Comparison of ENCODE assay signal across 19 mouse cellular contexts in genomic region chr8:88298733-88299103, GRCm38 (mm10). TPM values are rescaled to one million over a fixed set of nuclear protein-coding genes. Genes with fewer than 3 reads are reported as not detected.
DNase-seq lines count a peak whose midpoint lies in the region; ATAC-seq and TF ChIP-seq lines count a peak whose summit lies in the region.
"Had no signal": no experiment of that assay in that cellular context is flagged by ENCODE, and none has a peak within 500 bp of the region (broad histone marks: within the 10 kb centered on the region; RNA-seq: fewer than 3 reads in every experiment).

No protein-coding gene starts in this region.

- peaks cover 97% of the 10 kb centered on the region for H3K4me1 ChIP-seq in erythroblast, embryonic 14.5 days (ENCODE audit: control insufficient read depth)
- peaks cover 43% of the 10 kb centered on the region; the same call in 1 of the 2 replicates for H3K4me1 ChIP-seq in spleen, adult 2 months (ENCODE audit: control insufficient read depth, insufficient read depth, insufficient read length)
- peaks cover 98% of the 10 kb centered on the region for H3K4me1 ChIP-seq in liver, embryonic 13.5 days (replicated peaks)
- H3K4me1 ChIP-seq: forebrain, embryonic 15.5 days had no signal

- WGBS in spleen, adult 2 months: 87% methylated on average over 10 of the region's 10 CpGs
- 72% methylated on average over 10 of the region's 10 CpGs for WGBS in liver, embryonic 13.5 days (ENCODE audit: insufficient replicate concordance)

- DNase-seq in spleen, adult 2 months (ENCODE audit: low read depth in 1 of 2, low spot score in 2 of 2): no peak
- DNase-seq in spleen, adult 18-20 months: no peak
- DNase-seq in liver, embryonic 13.5 days: no peak
- DNase-seq in kidney, adult 11 months: no peak
- no peak for DNase-seq in MN1 (ENCODE audit: low spot score)
- DNase-seq: heart, postnatal 14 days; kidney, adult 18-20 months; right cerebral cortex, adult 18-20 months; right cerebral cortex, postnatal 4 days had no signal

- TF ChIP-seq CTCF in spleen, adult 2 months (IDR thresholded peaks at IDR 0.05; ENCODE audit: extremely low read depth, insufficient read depth, insufficient read length, insufficient replicate concordance): no peak

- H3K9ac ChIP-seq in liver, embryonic 13.5 days: peak overlapping the region; percentile 90
- H3K9ac ChIP-seq: embryonic facial prominence, embryonic 13.5 days; forebrain, embryonic 15.5 days; hindbrain, embryonic 12.5 days; limb, embryonic 15.5 days had no signal

- H3K36me3 ChIP-seq in erythroblast, embryonic 14.5 days (ENCODE audit: control insufficient read depth): peaks cover 56% of the 10 kb centered on the region
- peaks cover 34% of the 10 kb centered on the region for H3K36me3 ChIP-seq in spleen, adult 2 months (ENCODE audit: control insufficient read depth, insufficient read depth, low read length)
- peaks cover 20% of the 10 kb centered on the region for H3K36me3 ChIP-seq in liver, embryonic 13.5 days
- H3K36me3 ChIP-seq: embryonic facial prominence, embryonic 13.5 days; forebrain, embryonic 15.5 days; hindbrain, embryonic 12.5 days; limb, embryonic 15.5 days had no signal

- TF ChIP-seq POLR2A in spleen, adult 2 months (IDR thresholded peaks at IDR 0.05; ENCODE audit: low read depth, low read length): no peak

- ATAC-seq in erythroblast, adult 5-6 weeks (replicated peaks; ENCODE audit: low FRiP score, poor library complexity, severe bottlenecking): no peak
- no peak for ATAC-seq in liver, embryonic 13.5 days (ENCODE audit: low read depth)
- ATAC-seq: forebrain, embryonic 15.5 days; Patski had no signal

- peak overlapping the region; percentile 91 for H3K4me2 ChIP-seq in liver, embryonic 13.5 days
- H3K4me2 ChIP-seq: embryonic facial prominence, embryonic 13.5 days; forebrain, embryonic 15.5 days; hindbrain, embryonic 12.5 days; limb, embryonic 15.5 days; midbrain, embryonic 11.5 days had no signal

- 0 out of 2 replicates have a peak overlapping the region, but pooled peaks have one; percentile 43 for H3K27ac ChIP-seq in spleen, adult 2 months (ENCODE audit: insufficient read depth, low read length)
- H3K27ac ChIP-seq in liver, embryonic 13.5 days: peak overlapping the region; percentile 96
- H3K27ac ChIP-seq: embryonic facial prominence, embryonic 13.5 days; forebrain, embryonic 15.5 days; hindbrain, embryonic 12.5 days; kidney, postnatal 0 days; left cerebral cortex, adult 2 months; limb, embryonic 15.5 days had no signal

- peaks cover 2% of the 10 kb centered on the region; the same call in 1 of the 2 replicates for H3K9me3 ChIP-seq in erythroblast, embryonic 14.5 days (ENCODE audit: control insufficient read depth, low read length)
- H3K9me3 ChIP-seq in liver, embryonic 13.5 days (replicated peaks): no peaks in the 10 kb centered on the region
- H3K9me3 ChIP-seq: embryonic facial prominence, embryonic 13.5 days; forebrain, embryonic 15.5 days; hindbrain, embryonic 12.5 days; limb, embryonic 15.5 days had no signal

- no peaks in the 10 kb centered on the region for H3K27me3 ChIP-seq in erythroblast, embryonic 14.5 days (ENCODE audit: control insufficient read depth)
- no peaks in the 10 kb centered on the region for H3K27me3 ChIP-seq in spleen, adult 2 months (ENCODE audit: control insufficient read depth, insufficient read depth, low read length)
- H3K27me3 ChIP-seq in liver, embryonic 13.5 days: no peaks in the 10 kb centered on the region
- H3K27me3 ChIP-seq: embryonic facial prominence, embryonic 13.5 days; forebrain, embryonic 15.5 days; hindbrain, embryonic 12.5 days; limb, embryonic 15.5 days; Patski had no signal

- peak overlapping the region; percentile 0 for H3K4me3 ChIP-seq in erythroblast, embryonic 14.5 days (replicated peaks)
- H3K4me3 ChIP-seq in spleen, adult 2 months (ENCODE audit: extremely low read depth, insufficient read depth, insufficient read length): no peak overlapping the region
- peak overlapping the region; percentile 22; the same call in 1 of the 2 replicates for H3K4me3 ChIP-seq in liver, embryonic 13.5 days (replicated peaks)
- H3K4me3 ChIP-seq: embryonic facial prominence, embryonic 13.5 days; forebrain, embryonic 15.5 days; hindbrain, embryonic 12.5 days; left cerebral cortex, adult 2 months; limb, embryonic 15.5 days had no signal

RNA-seq across cellular contexts. Expression of gene Adcy7, which starts 26.5 kb away (rescaled TPM):
- polyA plus RNA-seq in erythroblast, embryonic 14.5 days (2012): 1.1 and 1.6 TPM in 2 replicates
- 6.1 and 11.3 TPM in 2 replicates for total RNA-seq in erythroblast, adult 5-6 weeks (2015; ENCODE audit: low replicate concordance)
- 8.9 and 13.0 TPM in 2 replicates for total RNA-seq in erythroblast, adult 5-6 weeks (2017; ENCODE audit: low replicate concordance)
- polyA plus RNA-seq in spleen, adult 2 months (2012; rRNA removed): 76.9 and 98.6 TPM in 2 replicates
- polyA plus RNA-seq in liver, embryonic 13.5 days (2015; fragmentation: Nextera tagmentation; extraction: Ambion mirVana): 26.1 and 27.0 TPM in 2 replicates

Comparison
In these comparisons a context has a peak if more than half of its experiments do, and no peak if none do; other contexts are left out.
1. RNA of gene Adcy7, which starts 26.5 kb away (polyA plus RNA-seq): 76.9 to 98.6 TPM in spleen, adult 2 months and 26.1 to 27.0 TPM in liver, embryonic 13.5 days; 1.1 to 1.6 TPM in erythroblast, embryonic 14.5 days; every median in the first group is over 10 times any median in the second.